8 mouse cellular contexts compared by ENCODE assay signal in genomic region chrX:7883841-7884567, GRCm38 (mm10). TPM values are rescaled to one million over a fixed set of nuclear protein-coding genes. Genes with fewer than 3 reads are reported as not detected.
DNase-seq lines count a peak whose midpoint lies in the region; ATAC-seq and TF ChIP-seq lines count a peak whose summit lies in the region.

Gene Slc35a2 (plus strand): TSS chrX:7884028.

- DNase-seq in 416B (ENCODE audit: low read depth) = peak; percentile 95
- DNase-seq in heart, adult 9 months (ENCODE audit: low spot score in 2 of 2) = peak; percentile 92 to 94
- DNase-seq in monocyte, adult 2 months (ENCODE audit: low read depth in 1 of 2, low spot score in 2 of 2) = peak; percentile 52 to 60
- DNase-seq in spleen, postnatal 36 days (ENCODE audit: low spot score in 2 of 2) = peak; percentile 81 to 84

- H3K36me3 ChIP-seq in kidney, embryonic 14.5 days (ENCODE audit: control insufficient read depth, insufficient read depth, low read length) = no peaks in the 10 kb centered on the region; the same call in 1 of the 2 replicates
- peaks cover 6% of the 10 kb centered on the region; the same call in 1 of the 2 replicates for H3K36me3 ChIP-seq in limb, embryonic 15.5 days

- TF ChIP-seq CTCF in bone marrow macrophage, adult 2 months (IDR thresholded peaks at IDR 0.05; ENCODE audit: low read depth, low read length) = no peak
- TF ChIP-seq CTCF in embryonic fibroblast, embryonic 13.5 days (IDR thresholded peaks at IDR 0.05; ENCODE audit: borderline replicate concordance, insufficient read depth, low read length) = no peak

- H3K9me3 ChIP-seq in kidney, embryonic 14.5 days (ENCODE audit: control insufficient read depth, low read length) = no peaks in the 10 kb centered on the region
- H3K9me3 ChIP-seq in limb, embryonic 15.5 days = no peaks in the 10 kb centered on the region

- peak within 1 kb of the TSS; percentile 91 for H3K4me3 ChIP-seq in bone marrow macrophage, adult 2 months (ENCODE audit: insufficient read depth, low read length)
- H3K4me3 ChIP-seq in embryonic fibroblast, embryonic 13.5 days (ENCODE audit: insufficient read depth, low read length) = peak within 1 kb of the TSS; percentile 80
- peak within 1 kb of the TSS; percentile 57 for H3K4me3 ChIP-seq in kidney, embryonic 14.5 days (ENCODE audit: low read length)
- peak within 1 kb of the TSS; percentile 57 for H3K4me3 ChIP-seq in limb, embryonic 15.5 days

- no peaks in the 10 kb centered on the region for H3K27me3 ChIP-seq in kidney, embryonic 14.5 days (ENCODE audit: control insufficient read depth, insufficient read depth, low read length)
- no peaks in the 10 kb centered on the region for H3K27me3 ChIP-seq in limb, embryonic 15.5 days

- H3K4me1 ChIP-seq in bone marrow macrophage, adult 2 months (ENCODE audit: control insufficient read depth, insufficient read depth, low read length) = peaks cover 5% of the 10 kb centered on the region; the same call in 1 of the 2 replicates
- 0 out of 2 replicates have a peak, but pooled peaks cover 5% of the 10 kb centered on the region for H3K4me1 ChIP-seq in embryonic fibroblast, embryonic 13.5 days (ENCODE audit: control insufficient read depth, insufficient read depth, low read length)
- no peaks in the 10 kb centered on the region for H3K4me1 ChIP-seq in kidney, embryonic 14.5 days (ENCODE audit: control insufficient read depth, insufficient read depth, low read length)
- peaks cover 3% of the 10 kb centered on the region; the same call in 1 of the 2 replicates for H3K4me1 ChIP-seq in limb, embryonic 15.5 days

- ATAC-seq in kidney, embryonic 14.5 days (ENCODE audit: low FRiP score, low TSS enrichment) = peak; percentile 94
- ATAC-seq in limb, embryonic 15.5 days (ENCODE audit: insufficient number of reproducible peaks, low FRiP score, low TSS enrichment, low read depth) = peak; percentile 90

- H3K9ac ChIP-seq in kidney, embryonic 14.5 days (ENCODE audit: low read depth, low read length) = peak within 1 kb of the TSS; percentile 45; the same call in 1 of the 2 replicates
- 0 out of 2 replicates have a peak within 1 kb of the TSS, but pooled peaks have one; percentile 20 for H3K9ac ChIP-seq in limb, embryonic 15.5 days

- WGBS in kidney, embryonic 14.5 days = 21% methylated on average over 49 of the region's 49 CpGs
- 19% methylated on average over 49 of the region's 49 CpGs for WGBS in limb, embryonic 15.5 days

- no peak for TF ChIP-seq POLR2A in bone marrow macrophage, adult 2 months (IDR thresholded peaks at IDR 0.05; ENCODE audit: borderline replicate concordance, low read depth, low read length)
- peak; percentile 48 for TF ChIP-seq POLR2A in embryonic fibroblast, embryonic 13.5 days (IDR thresholded peaks at IDR 0.05; ENCODE audit: low read depth, low read length)

- peak within 1 kb of the TSS; percentile 53 for H3K4me2 ChIP-seq in kidney, embryonic 14.5 days (replicated peaks; ENCODE audit: low read depth, low read length)
- H3K4me2 ChIP-seq in limb, embryonic 15.5 days = peak within 1 kb of the TSS; percentile 47

- H3K27ac ChIP-seq in bone marrow macrophage, adult 2 months (ENCODE audit: insufficient read depth, low read depth, low read length) = peak within 1 kb of the TSS; percentile 80
- H3K27ac ChIP-seq in embryonic fibroblast, embryonic 13.5 days (ENCODE audit: insufficient read depth, low read length) = peak within 1 kb of the TSS; percentile 69
- H3K27ac ChIP-seq in kidney, embryonic 14.5 days (ENCODE audit: low read depth, low read length) = peak within 1 kb of the TSS; percentile 67; the same call in 1 of the 2 replicates
- H3K27ac ChIP-seq in limb, embryonic 15.5 days = peak within 1 kb of the TSS; percentile 89

RNA-seq across cellular contexts. Expression of gene Slc35a2, which starts in this region (rescaled TPM):
- 28.0 and 36.2 TPM in 2 replicates for polyA plus RNA-seq in bone marrow macrophage, adult 2 months (2012; ENCODE audit: insufficient read depth, insufficient read length, missing spikeins)
- polyA plus RNA-seq in embryonic fibroblast, embryonic 13.5 days (2011; ENCODE audit: insufficient read length, low read depth, missing spikeins) = 113 and 123 TPM in 2 replicates
- polyA plus RNA-seq in kidney, embryonic 14.5 days (2014; fragmentation: Nextera tagmentation; extraction: Ambion mirVana) = 12.6 and 14.1 TPM in 2 replicates
- polyA plus RNA-seq in limb, embryonic 15.5 days (2015; fragmentation: Nextera tagmentation; extraction: Ambion mirVana) = 64.5 and 70.0 TPM in 2 replicates

Comparison
In these comparisons a context has a peak if more than half of its experiments do, and no peak if none do; other contexts are left out.
1. Peak in every context shown above with its lines: DNase-seq, ATAC-seq, H3K4me3 ChIP-seq and H3K27ac ChIP-seq.